Mouse (Mus musculus): Measurements from ENCODE around the gene Olfr1055.
"Not testable (repeated sequence)": the region's sequence is repeated elsewhere in the genome, so short reads cannot be mapped to it uniquely, and the experiment has no call there.

The Olfr1055 gene

GRCm38 (mm10) chr2:86350184-86350583 is at the start of gene Olfr1055:
TSS of gene Olfr1055 (minus strand) at chr2:86350284.
- DNase-seq = no peak

GRCm38 (mm10) chr2:86395114-86395513 is 45.0 kb upstream of the Olfr1055 start:
- no peak for DNase-seq

- DNase-seq = not testable (repeated sequence)
Measured at GRCm38 (mm10) chr2:86388461-86388860, 38.4 kb upstream of the Olfr1055 start, which contains the start of gene Olfr1058. TSS of gene Olfr1058 (minus strand) at chr2:86388561.

GRCm38 (mm10) chr2:86378293-86378692 is 28.2 kb upstream of the Olfr1055 start, which contains the start of gene Olfr1057:
TSS of gene Olfr1057 (minus strand) at chr2:86378393.
- DNase-seq = no peak

- not testable (repeated sequence) for DNase-seq
Measured at GRCm38 (mm10) chr2:86366342-86366741, 16.3 kb upstream of the Olfr1055 start.

GRCm38 (mm10) chr2:86362369-86362768 is 12.3 kb upstream of the Olfr1055 start, which contains the start of gene Olfr1056:
TSS of gene Olfr1056 (minus strand) at chr2:86362469.
- DNase-seq = no peak

- not testable (repeated sequence) for DNase-seq
Measured at GRCm38 (mm10) chr2:86351751-86352150, 1.7 kb upstream of the Olfr1055 start.

GRCm38 (mm10) chr2:86335333-86335732 is 14.8 kb downstream of the Olfr1055 start, which contains the start of gene Olfr1054:
TSS of gene Olfr1054 (minus strand) at chr2:86335433.
- no peak for DNase-seq

- DNase-seq = no peak
Measured at GRCm38 (mm10) chr2:86315184-86315583, 34.9 kb downstream of the Olfr1055 start, which contains the start of gene Olfr1053. TSS of gene Olfr1053 (minus strand) at chr2:86315284.
